Mouse (Mus musculus) small intestine, adult 2 months (tissue): ENCODE measurements around the gene N4bp2. TPM values are rescaled to one million over a fixed set of nuclear protein-coding genes. Genes with fewer than 3 reads are reported as not detected.

Experiments used
- H3K27ac ChIP-seq: fragments of 200-500 bp; 2 replicates; pipeline ENCODE4 v1.5.1; 2012; ENCODE audit warnings: low read depth, low read length, control low read depth, inconsistent platforms; ENCODE audit not compliant: insufficient read depth
- H3K27me3 ChIP-seq: fragments of 200-500 bp; 2 replicates; pipeline ENCODE4 v1.6.1; 2012; ENCODE audit warnings: mild to moderate bottlenecking, moderate library complexity, low read length, inconsistent platforms; ENCODE audit not compliant: control insufficient read depth, insufficient read depth
- H3K36me3 ChIP-seq: fragments of 200-500 bp; 2 replicates; pipeline ENCODE4 v1.6.1; 2012; ENCODE audit warnings: mild to moderate bottlenecking, low read length, control low read depth, inconsistent platforms; ENCODE audit not compliant: control insufficient read depth, insufficient read depth
- H3K4me1 ChIP-seq: fragments of 200-500 bp; 2 replicates; pipeline ENCODE4 v1.6.1; 2012; ENCODE audit warnings: low read length, inconsistent platforms, mixed read lengths; ENCODE audit not compliant: control insufficient read depth, insufficient read depth, insufficient read length
- H3K4me3 ChIP-seq: fragments of 200-500 bp; 2 replicates; pipeline ENCODE4 v1.5.1; 2012; ENCODE audit warnings: low read depth, mild to moderate bottlenecking, control low read depth, inconsistent platforms, low read length, moderate library complexity
- CTCF ChIP-seq: fragments of 200-500 bp; IDR thresholded peaks from 2 replicates; pipeline ENCODE4 v1.5.1; 2012; ENCODE audit warnings: low read depth, mild to moderate bottlenecking, control low read depth, inconsistent platforms, low read length, moderate library complexity, mixed read lengths; ENCODE audit not compliant: insufficient replicate concordance, insufficient read length; ENCODE audit errors: extremely low read depth
- POLR2A ChIP-seq: fragments of 200-500 bp; IDR thresholded peaks from 2 replicates; pipeline ENCODE4 v1.6.1; 2012; ENCODE audit warnings: low read depth, mild to moderate bottlenecking, control low read depth, inconsistent platforms, low read length, moderate library complexity
- WGBS: fragments of 180-500 bp; shearing (Covaris S2); methylation state at CpG from one replicate; pipeline ENCODE4 v1.1.7; 2018; 5-methylcytosine and 5-hydroxymethylcytosine counted together
- polyA plus RNA-seq: library from polyadenylated mRNA; depleted of rRNA; stranded (reverse); fragments of >200 nt; gene quantifications from 2 replicates; pipeline ENCODE4 v1.2.3, GENCODE M21; 2012

N4bp2 gene
- polyA plus RNA-seq, 1 experiment, result 2.3 TPM

GRCm38 (mm10) chr5:65731173-65732007 is 31.9 kb upstream of the N4bp2 start:
- WGBS, result 47% methylated on average over 9 of the region's 9 CpGs
- Histone ChIP-seq H3K27me3 (no peaks in the 10 kb centered on the region), H3K36me3 (no peaks in the 10 kb centered on the region), H3K27ac (no peak overlapping the region), H3K4me1 (peaks cover 5% of the 10 kb centered on the region; the same call in 1 of the 2 replicates), H3K4me3 (no peak overlapping the region)
- no peak for TF ChIP-seq CTCF
- TF ChIP-seq POLR2A, result no peak

GRCm38 (mm10) chr5:65735601-65736000 is 27.7 kb upstream of the N4bp2 start:
- Histone ChIP-seq H3K36me3 (no peaks in the 10 kb centered on the region), H3K27me3 (no peaks in the 10 kb centered on the region), H3K27ac (no peak overlapping the region), H3K4me3 (no peak overlapping the region), H3K4me1 (no peaks in the 10 kb centered on the region)
- WGBS, result 52% methylated on average over 2 of the region's 2 CpGs
- TF ChIP-seq CTCF (no peak), POLR2A (no peak)

- no peak overlapping the region for H3K27ac ChIP-seq
- no peaks in the 10 kb centered on the region for H3K4me1 ChIP-seq
- no peak overlapping the region for H3K4me3 ChIP-seq
- no peaks in the 10 kb centered on the region for H3K27me3 ChIP-seq
- WGBS, result 82% methylated on average over 3 of the region's 3 CpGs
- no peak for TF ChIP-seq POLR2A
- H3K36me3 ChIP-seq, result no peaks in the 10 kb centered on the region
These were observed 24.0 kb upstream of the N4bp2 start for GRCm38 (mm10) chr5:65739366-65739765.

GRCm38 (mm10) chr5:65746908-65747307 is 16.4 kb upstream of the N4bp2 start:
- Histone ChIP-seq H3K27ac (no peak overlapping the region), H3K36me3 (no peaks in the 10 kb centered on the region), H3K4me1 (peaks cover under 1% of the 10 kb centered on the region; the same call in 1 of the 2 replicates), H3K27me3 (no peaks in the 10 kb centered on the region), H3K4me3 (no peak overlapping the region)
- 77% methylated on average over 5 of the region's 5 CpGs for WGBS
- TF ChIP-seq POLR2A (no peak), CTCF (no peak)

GRCm38 (mm10) chr5:65748386-65748785 is 14.9 kb upstream of the N4bp2 start:
- no peak overlapping the region for H3K27ac ChIP-seq
- no peaks in the 10 kb centered on the region for H3K36me3 ChIP-seq
- no peaks in the 10 kb centered on the region for H3K27me3 ChIP-seq
- H3K4me3 ChIP-seq, result no peak overlapping the region
- TF ChIP-seq CTCF, result no peak
- TF ChIP-seq POLR2A, result no peak
- peaks cover 2% of the 10 kb centered on the region; the same call in 1 of the 2 replicates for H3K4me1 ChIP-seq
- WGBS, result 65% methylated on average over 2 of the region's 2 CpGs

- TF ChIP-seq CTCF, result no peak
- TF ChIP-seq POLR2A, result no peak
- H3K27ac ChIP-seq, result no peak overlapping the region
- H3K36me3 ChIP-seq, result no peaks in the 10 kb centered on the region
- H3K27me3 ChIP-seq, result no peaks in the 10 kb centered on the region
- peaks cover 2% of the 10 kb centered on the region; the same call in 1 of the 2 replicates for H3K4me1 ChIP-seq
- no peak overlapping the region for H3K4me3 ChIP-seq
These were observed 14.4 kb upstream of the N4bp2 start for GRCm38 (mm10) chr5:65748880-65749279.

GRCm38 (mm10) chr5:65752021-65752420 is 11.3 kb upstream of the N4bp2 start:
- Histone ChIP-seq H3K27ac (no peak overlapping the region), H3K27me3 (no peaks in the 10 kb centered on the region), H3K36me3 (no peaks in the 10 kb centered on the region), H3K4me3 (no peak overlapping the region), H3K4me1 (peaks cover 2% of the 10 kb centered on the region; the same call in 1 of the 2 replicates)
- 12% methylated on average over 4 of the region's 4 CpGs for WGBS
- TF ChIP-seq POLR2A (no peak), CTCF (no peak)
